Mouse (Mus musculus): ENCODE results near the gene Hspb7.

Gene Hspb7

DNA sequence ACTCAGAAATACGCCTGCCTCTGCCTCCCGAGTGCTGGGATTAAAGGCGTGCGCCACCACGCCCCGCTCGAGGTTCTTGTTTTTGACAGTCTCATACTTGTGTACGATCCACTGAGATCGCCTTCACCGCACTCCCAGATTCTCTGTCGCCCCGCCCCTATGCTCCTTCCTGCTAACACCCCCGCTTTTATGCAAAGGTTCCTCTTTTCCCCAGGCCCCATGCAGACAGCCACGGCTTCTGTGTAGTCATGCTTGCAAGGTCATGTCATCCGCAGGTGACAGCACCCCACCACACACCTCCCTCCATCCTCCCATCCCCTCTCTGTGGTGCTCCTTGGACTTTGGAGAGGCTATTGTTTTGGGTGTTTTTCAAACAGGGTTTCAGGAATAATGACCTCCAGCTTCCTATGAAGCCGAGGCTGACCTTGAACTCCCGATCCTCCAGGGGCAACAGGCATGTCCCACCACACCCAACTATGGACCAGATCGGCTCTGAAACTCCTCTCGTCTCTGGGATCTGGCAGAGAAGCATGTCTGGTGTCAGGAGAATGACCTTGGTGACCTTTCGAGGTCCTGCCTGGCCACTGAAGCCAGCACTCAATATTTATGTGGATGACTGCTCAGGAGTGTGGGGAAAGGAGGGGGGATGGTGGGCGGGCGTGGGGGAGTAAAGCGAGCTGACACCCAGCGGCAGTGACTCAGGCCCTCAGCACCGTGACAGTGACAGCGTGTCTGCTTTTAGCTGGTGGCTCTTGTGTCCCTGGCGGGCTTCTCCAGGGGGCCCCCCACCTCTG is 984 bp upstream of the Hspb7 start:
- DNase-seq (ENCODE audit: inconsistent ontology term) = peak; percentile 83

DNA sequence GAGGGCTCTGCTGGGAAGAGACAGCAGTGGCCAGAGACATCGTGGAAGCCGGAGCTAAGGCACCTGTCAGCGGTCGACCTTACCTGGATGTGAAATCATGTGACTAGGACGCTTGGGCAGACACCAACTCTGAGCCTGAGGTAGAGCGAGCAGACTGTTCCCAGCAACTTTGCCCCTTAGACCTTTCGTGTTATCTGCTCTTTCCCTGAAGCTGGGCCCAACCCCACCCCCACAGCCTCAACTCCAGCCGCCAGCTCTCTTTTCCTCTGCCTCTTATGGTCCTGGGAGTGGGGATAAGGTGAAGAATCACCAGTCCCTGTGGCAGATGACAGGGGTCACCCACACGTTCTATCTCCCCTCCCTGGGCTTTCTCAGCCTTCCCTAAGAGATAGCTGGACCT is 307 bp downstream of the Hspb7 start:
- DNase-seq (ENCODE audit: inconsistent ontology term) = no peak

DNA sequence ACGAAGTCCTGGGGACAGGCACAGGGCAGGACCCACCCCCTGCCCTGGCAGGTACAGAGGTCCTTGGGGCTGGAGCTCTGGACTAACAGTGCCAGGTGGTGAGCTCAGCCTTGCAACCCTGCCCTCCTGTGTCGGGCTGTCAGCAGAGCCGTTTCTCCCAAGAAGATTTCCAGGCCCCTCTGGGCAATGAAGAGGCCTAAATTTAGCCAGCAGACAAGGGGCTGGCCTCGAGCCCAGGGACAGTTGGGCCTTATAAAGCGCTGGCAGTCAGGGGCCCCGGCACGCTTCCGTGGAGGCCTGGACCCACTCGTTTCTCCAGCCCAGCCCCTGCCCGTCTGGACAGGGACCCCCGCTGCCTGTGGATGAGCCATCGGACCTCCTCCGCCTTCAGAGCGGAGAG is 844 bp downstream of the Hspb7 start:
- no peak for DNase-seq (ENCODE audit: inconsistent ontology term)

DNA sequence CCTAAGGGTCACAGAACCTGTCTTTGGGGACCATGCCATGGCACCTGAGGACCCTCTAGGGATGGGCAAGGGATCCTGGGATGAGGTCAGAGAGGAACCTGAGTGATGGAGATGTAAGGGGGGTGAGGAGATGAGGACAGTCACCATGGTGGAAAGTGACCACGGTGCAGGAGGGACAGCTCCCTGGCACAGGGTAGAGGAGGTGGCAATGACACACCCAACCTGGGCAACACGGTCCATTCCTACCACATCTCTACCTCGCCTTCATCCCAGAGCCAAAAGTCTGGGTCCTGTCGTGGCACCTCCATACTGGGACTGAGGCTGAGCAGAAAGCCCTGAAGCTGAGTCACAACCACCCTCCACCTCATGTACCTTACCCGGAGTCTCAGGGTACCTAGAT is 2.3 kb downstream of the Hspb7 start:
- DNase-seq (ENCODE audit: inconsistent ontology term) = no peak

DNA sequence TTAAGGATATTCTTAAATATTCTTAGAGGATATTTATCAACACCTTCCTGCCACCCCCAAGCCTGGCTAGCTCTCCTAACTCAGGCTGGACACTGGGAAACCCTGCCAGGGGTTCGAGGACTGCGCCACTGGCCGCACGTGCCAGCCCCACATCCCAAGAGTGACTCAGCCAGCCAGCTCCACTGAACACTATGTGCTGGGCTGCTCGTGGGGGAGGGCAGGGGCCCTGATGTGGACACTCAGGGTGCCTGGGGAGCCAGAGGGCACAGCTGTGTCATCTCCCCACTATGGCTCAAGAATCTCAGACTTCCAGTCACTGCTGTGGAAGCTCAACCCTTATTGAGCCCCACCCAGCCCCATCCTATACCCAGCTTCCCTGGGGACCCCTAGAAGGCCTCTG is 2.7 kb downstream of the Hspb7 start:
- no peak for DNase-seq (ENCODE audit: inconsistent ontology term)

DNA sequence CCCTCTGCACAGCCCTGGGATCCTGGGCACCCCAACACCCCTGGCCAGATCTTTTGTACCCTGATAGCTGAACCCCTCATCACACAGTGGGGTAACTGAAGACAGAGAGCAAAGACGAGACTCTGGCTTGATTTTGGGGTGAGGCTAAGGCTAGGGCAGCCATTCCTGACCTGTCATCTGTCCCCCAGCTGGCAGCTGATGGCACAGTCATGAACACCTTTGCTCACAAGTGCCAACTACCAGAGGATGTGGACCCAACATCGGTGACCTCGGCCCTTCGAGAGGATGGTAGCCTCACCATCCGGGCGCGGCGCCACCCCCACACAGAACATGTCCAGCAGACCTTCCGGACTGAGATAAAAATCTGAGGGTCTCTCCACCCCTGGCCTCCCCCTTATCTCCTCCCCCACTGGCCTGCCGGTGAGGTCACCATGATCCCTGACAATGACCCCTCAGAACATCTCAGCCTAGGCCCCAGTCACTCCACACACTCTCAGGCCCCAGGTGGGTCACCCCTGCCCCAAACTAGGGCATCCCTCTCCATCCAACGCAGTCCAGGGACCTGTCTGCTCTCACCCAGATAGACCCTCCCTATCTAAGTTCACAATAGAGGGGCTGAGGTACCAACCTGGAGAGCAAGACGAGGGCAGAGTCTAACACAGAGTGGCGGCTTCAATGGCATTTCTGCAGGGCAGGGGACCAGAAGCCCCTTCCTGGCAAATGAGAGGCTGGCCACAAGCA is 3.3 kb downstream of the Hspb7 start:
- no peak for DNase-seq (ENCODE audit: inconsistent ontology term)

DNA sequence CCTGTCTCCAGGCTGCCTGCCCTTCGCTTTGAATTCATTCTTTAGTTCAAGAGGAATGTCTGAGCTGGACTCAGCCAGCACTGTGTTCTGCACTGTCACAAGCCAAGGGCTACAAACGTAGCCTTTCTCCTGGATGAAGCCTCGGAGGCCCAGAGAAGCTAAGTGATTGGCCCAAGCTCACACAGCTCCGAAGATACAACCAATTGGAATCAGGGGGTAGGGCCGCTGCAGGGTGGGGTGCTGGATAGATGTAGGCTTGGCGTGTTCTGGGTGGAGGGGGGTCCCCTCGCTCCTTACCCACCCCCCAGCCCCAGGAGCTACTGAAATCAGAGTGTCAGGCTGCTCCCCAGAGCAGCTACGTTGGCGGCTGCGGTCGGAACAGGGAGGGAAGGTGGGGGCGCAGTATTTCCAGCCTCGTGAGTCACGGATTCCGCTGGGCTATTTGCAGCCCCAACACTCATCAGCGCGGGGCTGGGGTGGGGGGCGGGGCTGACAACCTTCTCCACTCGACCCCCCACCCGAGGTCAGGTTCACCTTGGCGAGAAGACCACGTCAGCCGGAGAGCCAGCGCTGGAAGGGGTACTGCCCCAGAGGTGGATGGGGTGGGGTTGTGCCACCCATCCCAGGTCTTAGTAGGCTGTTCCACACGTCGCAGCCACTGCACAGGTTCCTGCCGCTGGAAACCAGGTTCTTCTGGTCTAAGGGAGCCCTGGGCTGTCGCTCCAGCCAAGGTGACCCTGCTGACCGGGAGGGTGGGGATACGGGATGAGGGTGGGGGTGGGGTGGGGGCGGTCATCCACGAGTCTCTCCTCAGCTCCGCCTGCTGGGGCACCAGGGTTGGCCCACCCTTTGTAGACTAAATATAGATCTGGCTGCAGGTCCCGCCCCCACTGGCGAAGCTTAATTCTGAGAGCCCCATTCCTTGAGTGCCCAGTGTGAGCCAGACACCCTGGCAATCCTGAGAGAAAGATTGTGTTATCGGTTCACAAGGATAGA is 5.2 kb downstream of the Hspb7 start:
- peak; percentile 90 for DNase-seq (ENCODE audit: inconsistent ontology term)

DNA sequence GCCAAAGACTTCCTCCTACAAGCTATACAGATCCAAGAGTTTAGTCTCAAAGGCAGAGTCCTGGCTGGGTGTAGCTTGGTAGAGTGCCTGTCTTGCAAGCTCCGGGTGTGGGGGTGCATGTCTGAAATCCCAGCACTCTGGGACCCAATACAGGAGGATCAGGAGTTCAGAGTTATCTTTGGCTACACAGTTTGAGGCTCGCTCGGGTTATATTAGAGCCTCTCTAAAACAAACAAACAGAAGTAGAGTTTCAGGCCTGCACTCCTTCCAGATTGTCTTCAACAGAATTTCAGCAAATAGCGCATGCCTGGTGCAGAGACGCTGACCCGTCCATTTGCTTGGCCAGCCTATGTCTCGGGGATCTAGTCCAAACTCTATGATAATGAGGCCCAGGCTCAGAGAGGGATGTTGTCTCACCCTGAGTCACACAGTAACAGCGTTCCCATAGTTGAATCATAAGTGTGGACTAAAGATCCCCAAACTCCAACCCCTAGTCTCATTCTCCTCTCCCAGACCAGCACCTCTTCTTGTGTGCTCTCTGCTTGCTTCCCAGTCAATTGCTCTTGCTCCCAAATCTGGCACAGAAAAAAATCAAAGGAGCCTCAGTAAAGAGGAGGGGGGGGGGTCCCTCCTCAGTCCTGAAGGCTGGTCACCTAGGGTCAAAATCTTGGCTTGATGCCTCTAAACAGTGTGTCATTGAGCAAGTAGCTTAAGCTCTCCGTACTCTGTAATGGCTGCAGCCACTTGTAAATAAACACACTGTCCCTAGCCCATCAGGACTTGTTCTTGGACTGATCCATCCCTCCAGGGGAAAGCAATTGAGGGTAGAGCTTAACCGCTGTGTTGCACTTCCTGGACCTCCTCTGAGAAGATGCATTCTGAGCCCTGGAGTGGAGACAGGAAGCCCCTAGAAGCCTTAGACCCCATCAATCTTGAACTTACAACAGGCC is 6.5 kb downstream of the Hspb7 start:
- no peak for DNase-seq (ENCODE audit: inconsistent ontology term)

DNA sequence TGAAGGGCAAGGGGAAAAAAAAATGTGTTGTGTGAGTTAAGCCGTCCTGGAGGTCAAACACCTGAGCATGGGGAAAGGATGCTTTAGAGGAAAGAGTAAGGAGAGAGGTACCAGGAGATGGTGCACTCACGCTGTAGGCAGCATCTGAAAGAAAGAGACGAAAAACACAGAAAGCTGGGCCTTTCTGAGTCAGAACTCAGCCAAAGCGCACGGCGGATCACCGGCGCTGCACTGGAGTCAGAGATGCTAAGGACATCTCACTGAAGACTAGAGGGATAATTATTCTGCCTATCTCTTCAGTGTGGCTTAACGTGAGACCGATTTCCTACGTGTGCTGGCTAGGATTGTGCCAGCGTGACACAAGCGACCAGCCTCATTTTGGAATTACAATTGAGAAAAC is 7.3 kb downstream of the Hspb7 start:
- no peak for DNase-seq (ENCODE audit: inconsistent ontology term)

DNA sequence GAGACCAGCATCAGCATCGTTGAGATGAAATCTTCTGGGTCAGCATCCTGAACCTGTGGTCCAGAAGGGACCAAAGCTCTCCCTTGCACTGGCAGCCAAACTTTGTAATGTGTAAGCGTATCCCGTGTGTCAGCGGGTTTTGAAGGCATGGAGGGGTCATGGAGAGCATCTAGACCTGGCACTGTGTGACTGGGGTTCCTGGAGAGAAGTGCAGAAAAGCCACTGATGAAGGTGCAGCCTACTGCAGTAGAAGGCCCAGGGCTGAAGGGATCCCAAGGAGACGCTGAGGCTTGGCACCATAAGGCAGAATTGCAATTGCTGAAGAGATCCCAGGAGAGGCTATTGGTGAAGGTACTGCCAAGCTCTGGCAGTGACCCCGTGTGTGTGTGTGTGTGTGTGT is 8.8 kb downstream of the Hspb7 start:
- DNase-seq (ENCODE audit: inconsistent ontology term) = no peak

DNA sequence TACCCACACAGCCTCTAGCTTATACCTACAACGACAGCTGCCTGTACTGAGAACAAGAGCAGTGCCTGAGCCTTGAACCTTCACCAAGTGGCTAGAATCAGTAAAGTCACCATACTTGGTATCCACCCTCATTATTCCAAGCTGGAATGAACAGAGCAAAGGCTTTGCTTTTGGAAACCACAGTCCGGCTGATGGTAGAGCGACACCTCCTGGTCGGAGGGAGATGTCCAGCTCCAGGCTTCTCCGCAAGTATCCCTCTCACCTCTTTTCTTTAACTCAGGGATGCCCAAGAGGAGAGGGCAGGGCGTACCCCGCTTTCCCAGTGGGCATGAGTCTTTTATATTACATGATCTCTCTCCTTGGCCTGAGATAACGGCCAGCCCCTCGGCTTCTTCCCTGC is 9.3 kb downstream of the Hspb7 start:
- no peak for DNase-seq (ENCODE audit: inconsistent ontology term)

DNA sequence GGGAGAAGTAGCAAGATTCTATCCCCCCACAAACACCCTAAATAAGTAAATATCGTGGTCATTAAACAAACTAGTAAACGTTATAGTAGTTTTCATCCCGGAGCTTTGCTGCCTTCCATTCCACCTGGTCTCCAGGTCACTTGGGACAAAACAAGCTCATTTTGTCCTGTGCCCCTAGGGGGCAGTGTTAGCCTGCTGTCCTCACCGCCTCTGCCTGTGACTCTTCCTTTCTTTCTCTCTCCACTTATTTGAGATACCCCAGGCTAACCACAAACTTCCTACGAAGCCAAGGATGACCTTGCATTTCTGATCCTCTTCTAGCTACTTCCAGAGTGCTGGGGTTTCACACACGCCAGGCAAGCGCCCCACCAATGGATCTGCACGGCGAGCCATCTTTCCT is 10.4 kb downstream of the Hspb7 start:
- peak; percentile 37 for DNase-seq (ENCODE audit: inconsistent ontology term)

DNA sequence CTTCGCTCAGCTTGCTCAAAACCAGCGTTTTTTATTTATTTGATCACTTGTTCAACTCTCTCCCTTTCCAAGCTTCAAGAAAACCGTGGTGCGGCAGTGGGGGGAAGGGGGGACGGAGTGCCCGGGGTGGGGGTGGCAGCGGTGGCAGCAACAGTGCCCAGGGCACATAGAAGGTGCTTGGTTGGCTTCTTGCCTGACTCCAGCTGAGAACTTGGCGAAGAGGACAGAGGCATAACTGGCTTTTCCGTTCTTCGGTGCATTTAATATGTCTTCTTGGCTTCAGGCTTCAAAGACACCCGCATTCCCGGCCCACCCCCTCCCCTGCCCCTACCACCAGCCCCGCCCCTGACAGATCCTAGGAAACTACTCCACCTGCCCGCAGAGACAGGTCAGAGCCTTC is 12.1 kb downstream of the Hspb7 start:
- DNase-seq (ENCODE audit: inconsistent ontology term) = no peak

DNA sequence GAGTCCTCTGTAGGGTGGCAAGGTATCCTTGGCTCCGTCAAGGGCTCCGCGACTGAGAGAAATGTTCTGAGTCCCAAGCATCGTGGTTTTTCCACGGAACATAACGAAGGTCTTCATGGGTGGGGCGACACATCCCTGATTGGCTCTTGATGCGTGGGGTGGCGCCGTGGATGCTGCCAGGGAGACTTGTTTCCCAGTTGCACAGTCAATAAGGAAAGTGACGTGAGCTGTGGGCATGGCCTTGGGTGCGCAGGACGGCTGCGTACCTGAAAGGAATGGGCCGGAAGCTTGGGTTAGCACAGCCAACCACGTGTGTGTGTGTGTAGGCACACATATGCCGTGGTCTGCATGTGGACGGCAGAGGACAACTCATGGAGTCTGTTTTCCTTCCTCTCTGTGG is 12.6 kb downstream of the Hspb7 start:
- no peak for DNase-seq (ENCODE audit: inconsistent ontology term)

DNA sequence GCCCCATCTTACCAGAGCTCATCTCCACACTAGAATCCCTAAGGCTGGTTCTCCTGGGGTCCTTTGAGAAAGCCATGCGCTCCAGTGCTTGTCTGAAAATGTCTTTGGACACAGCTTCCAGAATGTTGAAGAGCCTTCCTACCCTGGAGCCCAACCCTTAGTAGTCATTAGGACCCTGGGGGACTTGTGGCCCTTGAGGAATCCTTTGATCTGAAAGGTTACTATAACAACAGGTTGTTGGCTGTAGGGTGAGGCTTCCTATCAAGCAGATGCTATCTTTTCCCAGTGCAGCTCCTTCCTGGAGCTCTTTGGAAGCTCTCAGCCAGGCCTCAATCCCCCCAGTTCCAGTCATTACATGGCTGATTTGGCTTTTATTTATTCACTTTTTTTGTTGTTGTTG is 15.4 kb downstream of the Hspb7 start, which contains the start of gene Srarp:
Srarp (minus strand) TSS at position 132 of the 400 bp plus-strand sequence.
- no peak for DNase-seq (ENCODE audit: inconsistent ontology term)

DNA sequence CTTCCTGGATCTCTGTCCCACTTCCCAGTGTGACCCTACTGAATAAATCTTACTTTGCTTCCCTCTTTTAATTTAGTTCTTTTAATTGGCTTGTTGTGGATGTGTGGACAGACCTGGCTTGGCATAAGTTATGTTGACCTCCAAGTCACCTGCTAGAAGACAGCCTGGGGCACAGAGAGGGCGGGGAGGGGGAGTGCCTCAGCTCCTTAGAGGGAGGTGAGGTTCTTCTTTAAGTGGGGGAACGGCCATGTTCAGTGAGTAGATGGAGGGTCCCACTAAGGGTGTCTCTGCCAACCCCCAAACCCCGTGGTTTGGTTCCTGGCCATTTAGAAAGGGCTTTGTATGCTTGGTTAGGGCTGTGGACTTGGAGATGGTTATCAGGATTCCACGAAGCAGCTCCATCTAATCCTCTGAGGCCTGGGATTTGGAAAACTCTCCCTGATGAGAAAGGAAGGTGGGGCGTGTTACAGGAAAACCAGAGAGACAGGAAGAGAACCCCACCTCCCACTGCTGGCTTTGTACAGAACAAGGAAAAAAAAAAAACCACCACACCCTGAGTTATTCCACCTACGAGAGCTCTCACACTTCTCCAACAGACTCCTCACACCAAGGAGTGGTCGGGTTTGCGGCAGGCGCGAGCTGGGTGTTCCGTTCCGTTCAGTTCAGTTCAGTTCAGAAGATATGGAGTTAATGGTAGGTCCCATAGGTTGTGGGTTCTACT is 18.7 kb downstream of the Hspb7 start:
- no peak for DNase-seq (ENCODE audit: inconsistent ontology term)

DNA sequence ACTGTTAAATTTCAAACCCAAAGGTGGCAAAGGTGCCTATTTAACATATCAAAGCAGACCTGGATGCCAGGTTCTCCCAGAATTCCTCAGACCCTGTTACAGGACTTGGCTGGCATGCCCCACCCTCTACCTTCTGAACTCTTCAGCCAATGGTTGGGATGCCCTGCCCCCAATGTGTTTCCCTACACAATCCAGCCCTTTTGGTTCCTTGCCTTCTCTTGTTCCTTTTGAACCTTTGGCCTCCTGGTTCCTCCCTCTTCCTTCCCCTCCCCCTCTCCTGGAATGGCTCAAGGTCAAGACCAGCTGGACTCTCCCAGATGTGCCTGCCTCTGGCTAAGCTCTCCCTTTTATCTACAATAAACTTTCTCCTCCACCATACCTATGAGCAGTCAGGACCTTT is 20.3 kb downstream of the Hspb7 start:
- DNase-seq (ENCODE audit: inconsistent ontology term) = no peak

DNA sequence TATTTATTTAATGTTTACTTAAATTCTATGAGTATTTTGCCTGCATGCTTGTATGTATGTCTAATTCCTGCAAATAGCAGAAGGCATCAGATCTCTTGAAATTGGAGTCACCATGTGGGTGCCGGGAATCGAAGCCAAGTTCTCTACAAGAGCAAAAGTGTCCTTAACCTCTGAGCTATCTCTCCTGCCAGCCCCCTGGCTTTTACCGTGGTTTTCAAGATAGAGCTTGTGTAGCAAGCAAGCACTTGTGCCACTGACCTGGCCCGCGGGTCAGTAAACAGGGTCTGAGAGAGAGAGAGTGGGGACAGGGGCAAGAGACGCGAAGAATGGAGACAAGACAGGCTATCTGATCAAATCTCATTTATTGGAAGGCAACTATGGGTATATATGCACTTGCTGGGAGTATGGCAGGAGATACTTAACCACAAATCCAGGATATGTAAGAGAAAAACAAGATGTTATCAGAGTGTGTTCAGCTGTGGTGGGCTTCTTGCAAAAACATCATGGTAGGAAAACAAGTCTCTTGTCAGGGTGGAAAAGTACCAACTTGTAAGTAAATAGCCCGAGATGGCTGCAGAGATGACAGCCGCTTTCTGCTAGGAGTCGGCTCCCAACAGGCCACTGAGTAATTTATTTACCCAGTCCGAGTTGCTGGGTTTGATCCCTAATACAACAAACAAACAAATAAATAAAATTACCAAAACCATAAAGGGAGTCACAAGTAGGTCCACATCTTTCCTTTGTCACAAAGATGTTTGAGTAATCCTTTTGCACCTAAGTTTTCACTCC is 23.3 kb downstream of the Hspb7 start:
- no peak for DNase-seq (ENCODE audit: inconsistent ontology term)
